Mouse (Mus musculus) liver (tissue): ENCODE data around the gene Wipf1.

Experiments
- DNase-seq: peaks from one replicate; pipeline ENCODE4 v3.0.0-alpha.2; 2020; ENCODE audit warnings: mixed read lengths

The Wipf1 gene

DNA sequence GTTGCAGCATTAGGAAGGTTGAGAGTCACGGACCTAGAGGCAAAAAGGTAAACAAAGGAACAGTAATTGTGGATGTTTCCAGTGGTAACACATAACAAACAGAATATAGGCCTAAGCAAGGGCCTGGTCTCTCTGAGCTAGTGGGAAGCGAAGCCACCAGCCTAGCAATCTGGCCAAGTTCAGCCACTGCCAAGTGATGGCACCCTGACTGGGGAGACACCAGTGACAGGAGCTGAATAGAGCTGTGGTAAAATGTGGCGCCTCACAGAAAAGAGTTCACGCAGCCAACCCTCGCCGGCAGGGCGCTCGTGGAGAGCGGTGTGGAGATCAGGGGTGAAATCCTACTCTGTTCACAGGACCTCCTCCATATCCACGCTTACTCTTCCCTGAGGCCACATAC, 63.1 kb downstream of the Wipf1 start:
- no peak for DNase-seq

DNA sequence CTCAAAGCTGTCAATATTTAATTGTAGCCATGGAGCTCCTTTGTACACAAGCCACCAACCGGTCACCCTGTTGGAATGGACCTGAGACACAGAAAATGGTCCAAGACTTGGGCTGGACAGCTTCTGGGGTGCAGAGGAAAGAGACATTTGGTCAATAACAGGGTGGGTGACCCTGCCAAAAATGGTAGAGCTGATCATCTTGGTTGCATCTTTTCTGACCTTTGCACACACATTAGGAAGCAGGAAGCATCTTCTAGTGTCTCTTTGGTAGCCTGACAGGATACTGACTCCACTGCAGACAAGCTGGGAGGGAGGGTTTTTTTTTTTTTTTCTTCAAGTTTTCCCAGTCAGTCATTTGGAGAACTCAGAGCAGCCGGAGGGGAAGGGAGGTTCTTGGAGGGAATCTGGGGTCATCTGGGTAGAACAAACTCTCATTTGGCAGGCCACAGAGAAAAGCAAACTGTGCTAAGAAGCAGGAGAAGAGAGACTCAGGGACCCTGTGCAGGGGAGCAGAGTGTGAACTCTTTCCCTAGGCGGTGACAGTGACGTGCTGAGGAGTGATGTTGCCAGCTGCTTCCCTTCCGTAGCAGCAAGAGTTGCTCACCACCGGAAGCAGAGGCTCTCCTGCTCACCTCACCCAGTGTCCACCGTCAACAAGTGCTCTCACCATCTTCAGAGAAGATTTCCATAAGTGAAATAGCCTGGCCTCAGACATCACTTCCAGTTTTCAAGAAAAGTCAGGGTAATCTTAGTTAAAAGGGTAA, 65.9 kb downstream of the Wipf1 start:
- DNase-seq = no peak

DNA sequence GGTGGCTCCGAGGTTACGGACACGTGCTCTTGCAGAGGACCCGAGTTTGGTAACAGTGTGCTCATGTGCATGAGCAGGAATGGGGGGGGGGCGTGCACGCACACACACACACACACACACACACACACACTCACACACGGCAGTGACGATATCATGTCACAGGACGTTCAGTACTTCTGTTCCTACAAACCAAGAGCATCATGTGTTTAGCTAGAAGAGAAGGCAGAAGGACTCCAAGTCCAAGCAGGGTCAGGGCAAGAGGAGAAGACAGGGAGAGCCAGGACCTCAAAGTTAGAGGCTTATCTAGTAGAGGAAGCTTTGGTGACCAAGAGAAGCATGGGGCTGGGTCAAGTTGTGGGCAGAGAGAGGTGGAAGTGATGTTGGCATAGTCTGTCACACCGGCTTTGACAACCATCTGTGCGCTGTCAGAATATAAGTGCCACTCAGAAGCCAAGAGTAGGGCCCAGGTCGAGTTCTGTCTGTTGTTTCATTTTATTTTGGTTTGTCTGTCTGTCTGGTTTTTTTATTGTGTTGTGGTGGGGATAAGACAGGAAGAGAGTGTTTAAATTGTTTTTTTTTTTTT, 66.7 kb downstream of the Wipf1 start:
- no peak for DNase-seq

DNA sequence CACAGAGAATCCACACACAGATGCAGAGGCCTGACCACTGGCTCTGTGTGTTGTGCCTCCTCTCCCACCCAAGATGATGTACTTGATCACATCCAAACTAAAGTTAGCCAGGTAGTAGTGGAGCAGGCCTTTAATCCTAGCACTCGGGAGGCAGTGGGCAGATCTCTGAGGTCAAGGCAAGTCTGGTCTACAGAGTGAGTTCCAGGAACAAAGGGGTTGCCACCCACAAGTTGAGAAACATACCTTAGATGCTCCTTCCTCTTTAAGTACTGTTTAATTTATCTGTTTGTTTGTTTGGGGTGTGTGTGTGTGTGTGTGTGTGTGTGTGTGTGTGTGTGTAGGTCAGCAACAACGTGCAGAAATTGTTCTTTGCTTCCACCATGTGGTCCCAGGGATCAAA, 67.3 kb downstream of the Wipf1 start:
- DNase-seq = no peak

DNA sequence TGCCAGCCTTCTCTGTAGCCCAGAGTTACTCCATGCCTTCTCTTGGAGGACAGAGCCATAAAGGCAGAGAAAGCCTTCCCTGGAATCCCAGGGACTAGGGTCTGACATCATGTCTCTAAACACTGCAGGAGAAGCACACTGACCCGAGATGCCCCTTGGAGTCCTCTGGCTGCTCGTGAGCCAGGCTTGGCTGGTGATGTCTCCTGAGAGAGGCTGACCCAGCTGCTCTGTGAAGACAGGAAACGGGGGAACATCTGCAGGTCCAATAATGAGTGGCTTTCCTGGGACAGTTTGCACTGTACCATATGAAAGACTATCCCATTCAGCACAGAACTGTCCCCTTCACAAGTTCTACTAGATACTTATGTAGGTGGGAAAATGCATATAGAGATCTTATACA, 69.4 kb downstream of the Wipf1 start:
- DNase-seq = no peak

DNA sequence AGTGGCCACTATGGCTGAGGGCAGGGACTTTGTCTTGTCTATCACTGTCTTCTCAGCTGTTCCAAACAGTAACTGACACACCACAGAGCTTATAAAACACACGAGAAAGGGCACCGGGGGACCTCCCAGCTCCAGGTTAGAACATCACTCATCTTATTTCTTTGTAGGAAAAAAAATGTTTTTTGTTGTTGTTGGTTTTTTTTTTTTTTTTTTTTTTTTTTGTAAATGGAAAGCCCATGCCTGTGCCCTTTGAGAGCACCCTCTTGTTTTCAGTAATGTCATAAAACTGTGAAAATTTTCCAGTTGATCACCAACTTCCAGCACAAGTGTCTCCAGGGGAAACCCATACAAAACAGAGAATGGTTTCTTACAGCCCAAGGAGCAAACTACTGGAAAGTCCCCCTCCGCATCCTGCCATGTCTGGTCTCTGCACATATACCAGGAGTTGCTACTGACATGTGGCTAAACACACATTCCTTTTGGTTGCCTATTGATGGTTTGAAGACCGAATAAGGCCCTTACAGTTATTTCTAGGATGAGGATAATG, 69.9 kb downstream of the Wipf1 start:
- DNase-seq = no peak

DNA sequence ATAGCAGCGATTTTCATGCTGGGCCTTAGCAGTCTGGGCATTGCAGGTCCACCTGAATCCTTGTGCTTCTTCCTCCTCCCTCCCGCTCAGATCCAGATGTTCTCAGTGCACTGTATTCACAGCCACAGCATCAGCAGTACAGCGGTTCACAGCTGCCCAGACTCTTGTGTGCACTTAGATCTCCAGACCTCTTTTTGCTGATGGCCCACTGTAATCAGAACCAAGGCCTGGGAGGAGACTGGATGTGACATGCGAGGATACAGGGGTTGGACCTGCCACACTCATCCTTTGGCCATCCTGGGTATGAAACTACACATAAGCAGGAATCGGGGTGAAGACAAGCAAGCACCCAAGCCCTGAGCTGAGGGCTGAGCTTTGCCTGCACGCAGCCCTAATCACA, 72.6 kb downstream of the Wipf1 start:
- no peak for DNase-seq

DNA sequence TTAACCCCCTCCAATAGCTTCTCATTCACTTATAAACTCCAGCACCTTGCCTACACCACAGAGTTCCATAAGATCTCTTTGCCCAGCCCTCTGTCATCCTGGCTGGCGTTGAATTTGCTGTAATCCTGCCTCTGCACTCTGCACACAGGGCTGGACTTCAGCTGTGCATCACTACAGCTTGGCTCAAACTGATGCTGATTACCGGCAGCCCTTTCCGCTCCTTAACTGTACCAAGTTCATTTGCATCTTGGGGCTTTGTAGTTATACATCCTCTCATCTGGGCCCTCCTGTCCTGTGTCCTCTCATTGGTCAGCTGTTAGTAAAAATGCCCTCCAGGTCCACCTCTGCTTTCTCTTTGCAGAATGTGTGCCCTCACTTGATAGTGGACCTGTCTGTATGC, 73.4 kb downstream of the Wipf1 start:
- no peak for DNase-seq

DNA sequence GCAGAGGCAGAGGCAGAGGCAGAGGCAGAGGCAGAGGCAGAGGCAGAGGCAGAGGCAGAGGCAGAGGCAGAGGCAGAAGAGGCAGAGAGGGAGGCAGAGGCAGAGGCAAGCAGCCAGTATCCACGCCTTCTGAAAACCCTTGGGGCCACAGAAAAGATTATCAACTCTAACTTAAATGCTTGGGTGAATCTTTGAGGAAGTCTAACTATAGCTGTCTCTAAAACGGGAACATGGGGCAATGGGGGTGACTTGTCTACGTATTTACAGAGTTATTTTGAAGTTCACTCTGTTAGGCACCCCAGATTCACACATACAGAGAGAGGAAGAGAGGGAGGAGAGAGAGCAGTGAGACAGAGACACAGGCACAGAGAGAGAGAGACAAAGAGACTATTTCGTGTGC, 74.0 kb downstream of the Wipf1 start:
- DNase-seq = no peak

DNA sequence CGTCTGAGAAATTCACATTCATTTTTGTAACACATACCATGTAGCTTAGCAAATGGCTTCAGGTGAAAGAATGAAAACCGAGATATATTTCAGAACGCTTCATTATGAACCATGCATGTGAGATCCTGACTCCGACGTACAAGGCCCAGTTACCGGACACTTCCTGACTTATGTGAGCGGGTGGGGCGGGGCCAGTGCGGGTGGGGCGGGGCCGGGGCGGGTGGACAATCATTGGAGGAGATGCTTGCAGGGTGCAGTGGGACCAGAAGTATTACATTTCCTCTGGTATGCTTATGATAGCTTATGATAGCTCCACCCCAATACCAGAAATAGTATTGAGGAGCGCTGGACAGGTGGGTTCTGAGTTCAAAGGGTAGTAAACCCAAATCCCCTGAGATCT, 74.9 kb downstream of the Wipf1 start:
- DNase-seq = peak; percentile 67

DNA sequence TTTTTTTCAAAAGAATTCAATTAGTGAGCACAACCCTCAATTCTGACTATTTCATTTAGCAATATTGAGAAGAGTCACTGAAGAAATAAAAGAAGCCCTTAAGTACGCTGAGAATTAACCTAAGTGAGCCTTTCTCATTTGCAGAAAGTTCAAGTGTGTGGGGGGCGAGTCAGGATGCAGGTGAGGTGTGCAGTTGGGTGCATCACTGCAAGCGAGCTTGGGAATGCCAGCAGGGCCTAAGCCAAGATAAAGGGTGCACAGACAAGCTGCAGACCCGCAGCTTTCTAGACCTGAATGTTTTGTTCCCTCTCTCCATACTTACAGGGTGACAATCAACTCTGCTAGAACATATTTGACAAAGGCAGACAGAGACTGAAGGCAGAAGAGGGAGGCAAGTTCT, 75.3 kb downstream of the Wipf1 start:
- no peak for DNase-seq

DNA sequence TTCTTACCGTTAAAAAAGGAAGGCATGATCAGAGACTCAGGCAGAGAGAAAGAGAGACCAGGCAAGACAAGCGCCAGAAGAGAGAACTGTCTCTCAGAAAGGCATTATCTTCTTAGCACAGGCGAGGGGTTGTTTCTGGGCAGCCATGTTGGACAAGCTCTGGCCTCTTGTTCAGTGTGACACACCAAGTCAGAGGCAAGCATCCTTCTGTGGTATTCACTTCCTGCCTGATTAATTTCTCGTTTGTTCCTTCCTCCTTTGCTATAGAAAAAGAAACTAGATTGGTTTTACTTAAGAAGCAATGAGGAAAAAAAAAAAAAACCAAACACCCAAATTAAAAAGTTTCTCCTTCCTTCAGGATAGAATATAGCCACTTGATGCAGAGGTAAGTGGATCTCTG, 75.8 kb downstream of the Wipf1 start:
- peak; percentile 41 for DNase-seq

DNA sequence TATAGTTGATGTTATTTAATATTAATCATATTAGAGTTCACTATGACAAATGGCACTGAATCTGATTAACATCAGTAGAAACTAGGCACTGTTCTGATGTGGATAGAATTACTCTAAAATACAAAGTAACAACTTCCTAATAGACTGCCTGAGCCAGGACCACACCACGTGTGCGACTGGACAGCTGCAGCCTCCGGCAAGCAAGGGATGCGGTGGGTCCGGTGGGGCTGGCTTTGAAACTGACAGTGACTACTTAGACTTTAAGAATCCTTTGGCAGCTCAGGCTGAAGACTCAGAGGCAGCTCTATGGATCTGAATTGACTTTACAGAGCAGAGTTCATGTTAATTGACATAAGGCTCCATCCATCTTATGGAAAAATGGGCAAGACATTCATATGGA, 76.4 kb downstream of the Wipf1 start:
- DNase-seq = no peak

DNA sequence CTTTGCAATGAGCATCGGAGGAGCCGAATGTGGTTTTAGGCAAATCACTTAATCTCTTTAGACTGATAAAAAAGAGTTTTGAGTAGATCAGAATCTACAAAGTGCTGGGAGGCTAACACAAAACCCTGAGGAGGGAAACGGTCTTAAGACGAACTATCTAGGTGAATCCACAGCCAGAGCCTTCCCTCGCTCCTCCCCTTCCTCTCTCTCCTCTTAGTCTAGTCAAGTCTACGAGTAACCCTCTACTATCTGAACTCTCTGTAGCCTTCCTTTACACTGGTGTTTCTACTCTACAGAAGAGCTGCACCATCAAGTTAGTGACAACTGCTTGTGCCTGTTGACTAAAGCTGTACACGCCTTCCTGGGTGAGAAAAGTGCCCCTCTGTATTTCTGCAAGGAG, 77.0 kb downstream of the Wipf1 start:
- DNase-seq = no peak

DNA sequence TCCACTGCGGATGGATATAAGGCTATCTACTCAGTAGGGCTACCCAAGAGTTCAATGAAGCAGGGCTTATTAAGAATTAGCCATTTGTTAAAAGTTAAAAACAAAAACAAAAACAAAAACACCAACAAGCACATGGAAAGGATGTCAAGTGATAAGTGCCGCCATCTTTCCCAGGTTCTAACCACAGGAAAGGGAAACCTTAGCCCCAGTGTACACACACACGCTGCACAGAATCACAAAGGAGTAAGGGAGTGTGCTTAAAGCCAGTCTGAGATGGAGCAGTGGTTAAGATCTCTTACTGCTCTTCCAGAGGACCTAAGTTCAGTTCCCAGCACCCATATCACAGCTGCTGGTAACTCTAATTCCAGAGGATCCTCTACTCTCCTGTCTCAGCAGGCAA, 78.0 kb downstream of the Wipf1 start:
- no peak for DNase-seq

DNA sequence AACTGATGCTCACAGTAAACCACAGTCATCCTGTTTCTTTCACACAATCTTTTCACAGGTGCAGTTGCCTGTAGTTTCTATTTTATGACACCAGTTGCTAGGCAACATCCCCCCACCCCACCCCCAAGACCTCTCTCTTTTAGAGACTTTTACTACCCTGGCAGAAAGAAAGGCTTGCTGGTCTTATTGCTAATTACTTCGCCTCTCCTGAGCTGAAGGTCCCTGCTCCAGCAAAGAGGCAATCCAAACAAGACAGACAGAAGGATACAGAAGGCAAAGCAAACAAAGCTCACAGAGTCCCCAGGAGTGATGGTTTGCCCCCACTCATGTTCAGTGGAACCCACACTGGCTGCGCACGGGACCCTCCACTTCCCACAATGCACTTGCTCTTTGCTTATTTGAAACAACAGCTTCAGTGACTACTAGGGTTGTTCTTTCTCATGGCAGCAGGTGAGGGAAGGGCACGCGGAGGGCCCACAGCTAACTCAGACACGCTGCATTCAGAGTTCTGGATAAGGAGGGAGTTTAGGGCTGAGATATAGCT, 79.3 kb downstream of the Wipf1 start:
- DNase-seq = no peak

DNA sequence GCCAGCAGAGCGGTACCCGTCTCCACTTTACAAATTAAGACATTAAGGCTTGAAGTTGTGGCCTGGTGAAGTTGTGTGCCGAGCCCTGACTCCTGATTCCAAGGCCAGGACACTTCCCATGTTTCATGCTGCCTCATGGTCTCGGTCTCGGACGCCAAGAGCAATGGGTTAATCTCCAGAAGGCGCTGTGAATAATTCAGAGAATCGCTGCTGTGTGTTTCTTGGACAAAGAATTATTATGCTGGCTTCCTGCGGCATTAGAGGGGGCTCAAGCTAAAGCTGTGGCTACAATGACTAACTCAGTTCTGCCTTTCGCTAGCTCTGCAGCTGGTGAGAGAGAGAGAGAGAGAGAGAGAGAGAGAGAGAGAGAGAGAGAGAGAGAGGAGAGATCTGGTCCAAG, 85.5 kb downstream of the Wipf1 start:
- DNase-seq = no peak

DNA sequence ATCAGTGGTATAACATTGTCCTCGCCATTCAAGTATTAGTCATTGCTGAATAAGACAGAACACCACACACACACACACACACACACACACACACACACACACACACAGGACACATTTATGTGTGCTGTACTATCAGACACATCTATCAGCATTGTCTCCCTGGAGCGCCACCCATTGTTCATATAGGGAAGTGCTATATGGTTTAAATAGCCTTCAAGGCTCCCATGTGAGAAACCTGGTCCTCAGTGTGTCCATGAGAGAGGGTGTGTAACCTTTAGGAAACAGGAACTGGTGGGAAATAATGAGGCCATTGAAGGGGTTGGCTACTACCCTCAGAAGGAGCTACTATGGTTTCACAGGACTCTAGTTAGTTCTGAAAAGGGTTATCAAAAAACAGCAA, 87.5 kb downstream of the Wipf1 start:
- no peak for DNase-seq

DNA sequence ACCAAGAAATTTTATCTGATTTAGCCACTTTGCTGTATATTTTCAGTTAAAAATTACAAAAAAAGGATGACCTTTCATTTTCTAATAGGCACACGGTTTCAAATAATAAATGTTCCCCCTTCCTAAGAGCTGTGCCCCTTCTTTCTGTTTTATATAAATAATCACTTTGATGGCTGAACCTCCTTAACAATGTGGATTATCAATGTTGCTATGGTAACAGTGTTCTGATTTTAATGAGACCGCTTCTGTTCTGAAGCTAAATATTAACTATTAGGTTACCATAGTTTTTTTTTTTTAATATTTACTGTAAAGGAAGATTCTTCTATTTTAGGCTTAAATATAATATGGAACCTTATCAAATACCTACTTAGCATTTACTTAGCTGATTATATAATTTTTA, 89.2 kb downstream of the Wipf1 start:
- no peak for DNase-seq

DNA sequence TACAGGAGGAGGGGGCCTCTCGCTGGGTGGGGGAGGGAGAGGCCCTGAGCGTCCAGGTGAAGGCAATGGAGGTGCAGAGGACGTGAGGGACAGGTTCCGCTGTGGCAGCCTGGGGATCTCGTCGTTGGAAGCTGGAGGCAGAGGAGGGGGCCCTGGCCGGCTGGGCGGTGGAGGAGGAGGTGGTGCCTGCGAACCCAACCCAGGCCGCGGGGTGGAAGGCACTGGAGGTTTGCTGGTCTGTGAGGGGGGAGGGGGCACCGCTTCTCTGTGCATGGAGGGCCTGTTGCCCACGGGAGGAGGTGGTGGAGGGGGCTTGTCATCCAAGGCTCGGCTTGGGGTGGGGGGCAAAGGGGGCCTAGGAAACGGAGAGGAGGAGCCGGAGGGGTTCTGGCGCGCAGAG, 92.6 kb downstream of the Wipf1 start:
- no peak for DNase-seq

DNA sequence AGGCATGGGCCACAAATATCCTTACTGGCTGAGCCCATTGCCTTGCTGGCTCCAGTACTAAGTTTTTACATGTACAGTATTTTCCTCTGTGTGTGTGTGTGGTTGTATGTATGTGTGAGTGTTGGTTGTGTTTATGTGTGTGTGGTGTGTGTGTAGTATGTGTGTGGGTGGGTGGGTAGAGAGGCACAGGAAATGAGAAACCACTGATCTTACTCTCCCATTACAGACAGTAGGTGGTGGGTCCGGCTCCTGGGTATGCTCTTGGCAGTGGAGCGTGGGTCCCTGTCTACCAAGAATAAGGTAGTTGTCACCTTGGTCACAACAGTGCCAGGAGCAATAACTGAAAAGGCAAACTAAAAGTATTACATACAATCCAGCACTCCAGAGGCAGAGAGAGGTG, 93.7 kb downstream of the Wipf1 start:
- no peak for DNase-seq

DNA sequence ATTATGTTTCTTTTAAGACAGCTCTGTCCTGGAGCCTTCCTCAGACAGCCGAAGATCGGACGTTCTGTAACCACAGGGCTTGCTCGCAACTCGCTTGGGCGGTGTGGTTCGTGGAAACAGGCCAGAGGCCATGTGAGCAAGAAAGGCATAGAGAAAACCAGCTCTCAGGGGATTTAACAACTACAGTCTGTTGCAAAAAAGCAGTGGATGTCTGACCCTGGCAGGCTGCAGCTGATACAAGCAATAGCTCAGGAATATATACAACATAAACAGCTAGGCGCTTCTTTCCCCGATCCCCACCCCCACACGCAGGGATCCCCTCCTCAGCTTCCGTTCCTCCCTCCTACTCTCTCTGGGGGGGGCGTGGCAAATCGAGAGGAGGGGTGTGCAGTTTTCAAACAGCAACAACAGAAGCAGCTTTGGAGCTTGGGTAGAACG, 97.6 kb downstream of the Wipf1 start:
- peak; percentile 37 for DNase-seq

DNA sequence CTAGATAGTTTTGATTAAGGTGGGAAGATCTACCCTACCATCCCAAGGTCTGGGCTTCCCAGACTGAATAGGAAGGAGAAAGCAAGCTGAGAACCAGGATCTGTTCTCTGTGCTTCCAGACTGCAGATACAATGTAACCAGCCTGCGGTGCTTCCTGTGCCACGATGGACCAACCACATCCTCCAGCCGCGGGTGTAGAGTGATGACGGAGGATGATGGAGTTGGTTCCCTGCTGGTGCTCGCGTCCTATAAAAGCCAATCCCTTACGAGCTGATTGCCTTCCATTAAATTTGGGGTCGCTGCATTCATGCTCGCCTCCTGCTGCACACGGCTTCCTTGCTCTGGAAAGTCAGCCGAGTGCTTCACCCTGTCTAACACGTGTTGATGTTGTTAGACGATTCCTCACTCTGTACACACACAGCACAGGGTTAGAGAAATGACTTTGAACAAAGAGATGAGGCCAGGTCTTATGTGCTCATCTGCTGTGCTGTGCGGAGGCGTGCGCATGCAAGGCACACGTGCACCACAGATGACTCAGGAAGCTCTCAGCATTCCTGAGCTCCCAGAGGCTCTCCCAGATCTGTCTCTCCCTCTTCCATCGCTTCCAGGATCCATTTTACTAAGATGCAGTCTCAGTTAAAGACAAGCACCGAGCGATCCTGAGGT, 100.6 kb downstream of the Wipf1 start:
- no peak for DNase-seq

DNA sequence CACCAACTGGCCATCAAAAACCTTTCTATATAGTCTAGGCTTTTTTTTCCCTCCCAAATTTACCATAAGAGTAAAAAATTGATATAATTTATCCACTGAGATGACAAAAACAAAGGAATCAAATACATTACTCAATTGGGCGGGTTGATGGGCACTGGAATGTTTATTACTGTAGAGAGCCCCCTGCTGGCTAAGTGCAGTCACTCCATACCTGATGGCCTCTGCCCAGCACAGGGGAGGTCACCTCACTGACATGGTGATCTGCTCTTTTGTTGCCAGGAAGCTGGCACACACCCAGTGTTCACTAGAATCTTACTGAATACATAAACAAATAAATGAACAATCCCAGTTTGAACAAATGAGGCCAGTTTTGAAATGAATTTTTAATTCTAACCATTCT, 102.2 kb downstream of the Wipf1 start:
- peak; percentile 59 for DNase-seq
